Mouse (Mus musculus) testis, adult 2 months (tissue): Measurements from ENCODE around the gene Abcb6. TPM values are rescaled to one million over a fixed set of nuclear protein-coding genes. Genes with fewer than 3 reads are reported as not detected.

ENCODE experiments used
- H3K27ac ChIP-seq: fragments of 200-500 bp; 2 replicates; pipeline ENCODE4 v1.5.1; 2012; ENCODE audit warnings: low read depth, low read length; ENCODE audit not compliant: control insufficient read depth, insufficient read depth
- H3K27me3 ChIP-seq: fragments of 200-500 bp; 2 replicates; pipeline ENCODE4 v1.6.1; 2012; ENCODE audit warnings: mild to moderate bottlenecking, low read length, moderate library complexity; ENCODE audit not compliant: control insufficient read depth, insufficient read depth
- H3K36me3 ChIP-seq: fragments of 200-500 bp; 2 replicates; pipeline ENCODE4 v1.6.1; 2012; ENCODE audit warnings: mild to moderate bottlenecking, low read length; ENCODE audit not compliant: control insufficient read depth, insufficient read depth
- H3K4me1 ChIP-seq: fragments of 200-500 bp; 2 replicates; pipeline ENCODE4 v1.6.1; 2012; ENCODE audit warnings: low read length; ENCODE audit not compliant: control insufficient read depth, insufficient read depth
- H3K4me3 ChIP-seq: fragments of 200-500 bp; 2 replicates; pipeline ENCODE4 v1.5.1; 2012; ENCODE audit warnings: low read depth, mild to moderate bottlenecking, low read length, moderate library complexity, mixed read lengths; ENCODE audit not compliant: control insufficient read depth
- CTCF ChIP-seq: fragments of 200-500 bp; IDR thresholded peaks from 2 replicates; pipeline ENCODE4 v1.5.1; 2012; ENCODE audit warnings: low read depth, mild to moderate bottlenecking, inconsistent platforms, low read length, moderate library complexity; ENCODE audit not compliant: control insufficient read depth, insufficient read depth, insufficient replicate concordance
- POLR2A ChIP-seq: fragments of 200-500 bp; IDR thresholded peaks from 2 replicates; pipeline ENCODE4 v1.6.1; 2012; ENCODE audit warnings: low read depth, mild to moderate bottlenecking, inconsistent platforms, low read length, moderate library complexity; ENCODE audit not compliant: control insufficient read depth
- polyA plus RNA-seq: library from polyadenylated mRNA; depleted of rRNA; stranded (reverse); fragments of >200 nt; gene quantifications from 2 replicates; pipeline ENCODE4 v1.2.3, GENCODE M21; 2012

The Abcb6 gene
- polyA plus RNA-seq, 1 experiment = 34.2 TPM

DNA sequence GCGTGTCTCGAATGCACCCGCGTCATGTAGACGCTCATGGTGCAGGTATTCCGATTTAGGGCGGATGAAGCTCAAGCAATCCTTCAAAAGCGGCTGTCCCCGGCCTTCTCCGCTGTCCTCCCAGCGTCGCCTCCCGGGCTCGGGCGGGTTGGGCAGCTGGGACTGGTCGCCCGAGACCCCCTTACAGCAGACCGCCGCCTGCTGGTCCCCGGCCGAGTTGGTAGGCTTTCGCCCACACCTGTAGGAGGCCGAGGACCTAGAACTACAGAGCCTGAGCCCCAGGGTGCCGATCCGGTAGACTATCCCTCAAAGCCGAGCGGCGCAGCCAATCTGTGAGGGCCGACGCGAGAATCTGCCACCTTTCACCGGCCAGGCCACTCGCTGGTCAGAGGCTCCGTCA lies 39.3 kb upstream of the Abcb6 start, which contains the start of gene Tuba4a:
Tuba4a (minus strand) TSS at position 335 of the 400 bp plus-strand sequence.
- peak within 1 kb of the TSS; percentile 82 for H3K4me3 ChIP-seq
- no peak within 1 kb of the TSS for H3K27ac ChIP-seq
- peaks cover 4% of the 10 kb centered on the region for H3K27me3 ChIP-seq
- TF ChIP-seq CTCF = no peak
- TF ChIP-seq POLR2A = no peak
- H3K4me1 ChIP-seq = peaks cover 18% of the 10 kb centered on the region
- no peaks in the 10 kb centered on the region for H3K36me3 ChIP-seq

- Histone ChIP-seq H3K27me3 (peaks cover 4% of the 10 kb centered on the region), H3K4me3 (peak overlapping the region; percentile 82), H3K27ac (no peak overlapping the region), H3K4me1 (peaks cover 18% of the 10 kb centered on the region), H3K36me3 (no peaks in the 10 kb centered on the region)
- TF ChIP-seq CTCF (no peak), POLR2A (peak; percentile 63; the same call in 1 of the 2 replicates)
These were observed 38.9 kb upstream of the Abcb6 start for GRCm38 (mm10) chr1:75219078-75219477.

DNA sequence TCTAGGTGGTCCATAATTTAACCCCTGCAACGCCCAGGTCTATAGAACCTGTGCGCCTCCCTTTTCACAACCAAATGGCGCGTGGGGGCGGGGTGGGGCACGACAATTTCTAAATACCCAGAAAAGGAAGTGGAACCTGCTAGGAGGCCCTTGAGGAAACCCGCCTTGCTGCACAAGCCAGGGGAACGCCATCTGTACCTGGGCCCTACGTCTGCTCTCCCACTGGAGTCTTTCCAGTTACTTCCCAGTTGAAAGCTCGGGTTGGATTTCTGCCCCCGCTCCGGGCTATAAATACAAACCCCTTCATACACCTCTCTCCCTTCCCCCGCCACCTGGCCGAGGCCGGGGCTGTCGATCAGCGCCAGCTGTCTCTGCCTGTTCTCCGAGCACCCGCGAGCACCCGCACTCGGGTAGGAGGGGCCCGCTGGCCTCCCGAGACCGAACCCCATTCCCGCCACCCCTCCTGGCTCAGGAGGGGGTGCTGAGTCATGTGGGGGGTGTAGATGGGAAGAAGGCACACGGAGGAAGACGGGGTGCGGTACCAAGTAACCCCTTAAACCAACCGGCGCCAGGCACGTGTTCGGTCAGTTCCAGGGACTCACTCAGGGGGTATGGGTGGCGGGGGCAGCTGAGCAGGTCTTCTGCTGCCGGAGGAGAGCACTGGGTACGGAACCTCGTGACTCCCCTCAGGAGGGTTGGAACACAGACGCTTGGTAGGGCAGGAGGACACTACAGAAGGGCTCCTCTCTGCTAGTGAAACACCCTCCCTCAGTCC lies 38.2 kb upstream of the Abcb6 start:
- Histone ChIP-seq H3K36me3 (no peaks in the 10 kb centered on the region), H3K27me3 (peaks cover 4% of the 10 kb centered on the region), H3K4me3 (peak overlapping the region; percentile 82), H3K4me1 (peaks cover 18% of the 10 kb centered on the region), H3K27ac (no peak overlapping the region)
- TF ChIP-seq CTCF = no peak
- TF ChIP-seq POLR2A = no peak

- TF ChIP-seq CTCF (no peak), POLR2A (no peak)
- H3K4me3 ChIP-seq = peak overlapping the region; percentile 82
- peaks cover 4% of the 10 kb centered on the region for H3K27me3 ChIP-seq
- H3K36me3 ChIP-seq = no peaks in the 10 kb centered on the region
- H3K27ac ChIP-seq = no peak overlapping the region
- H3K4me1 ChIP-seq = peaks cover 18% of the 10 kb centered on the region
These were observed 37.7 kb upstream of the Abcb6 start for GRCm38 (mm10) chr1:75217893-75218226.

GRCm38 (mm10) chr1:75216797-75217585 lies 36.8 kb upstream of the Abcb6 start:
- Histone ChIP-seq H3K27ac (no peak overlapping the region), H3K36me3 (no peaks in the 10 kb centered on the region; the same call in 1 of the 2 replicates), H3K27me3 (peaks cover 4% of the 10 kb centered on the region), H3K4me1 (peaks cover 19% of the 10 kb centered on the region), H3K4me3 (peak overlapping the region; percentile 82)
- TF ChIP-seq POLR2A (no peak), CTCF (no peak)

DNA sequence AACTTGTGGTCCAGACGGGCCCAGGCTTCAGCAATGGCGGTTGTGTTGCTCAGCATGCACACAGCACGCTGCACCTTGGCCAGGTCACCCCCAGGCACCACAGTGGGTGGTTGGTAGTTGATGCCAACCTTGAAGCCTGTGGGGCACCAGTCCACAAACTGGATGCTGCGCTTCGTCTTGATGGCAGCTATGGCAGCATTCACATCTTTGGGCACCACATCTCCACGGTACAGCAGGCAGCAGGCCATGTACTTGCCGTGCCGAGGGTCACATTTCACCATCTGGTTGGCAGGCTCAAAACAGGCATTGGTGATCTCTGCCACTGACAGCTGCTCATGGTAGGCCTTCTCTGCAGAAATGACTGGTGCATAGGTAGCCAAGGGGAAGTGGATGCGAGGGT lies 35.6 kb upstream of the Abcb6 start:
- Histone ChIP-seq H3K36me3 (no peaks in the 10 kb centered on the region; the same call in 1 of the 2 replicates), H3K4me3 (no peak overlapping the region), H3K4me1 (peaks cover 23% of the 10 kb centered on the region), H3K27ac (no peak overlapping the region), H3K27me3 (peaks cover 4% of the 10 kb centered on the region)
- TF ChIP-seq CTCF (no peak), POLR2A (no peak)

- no peak for TF ChIP-seq POLR2A
- no peak for TF ChIP-seq CTCF
- H3K4me3 ChIP-seq = no peak overlapping the region
- H3K4me1 ChIP-seq = peaks cover 23% of the 10 kb centered on the region
- no peak overlapping the region for H3K27ac ChIP-seq
- H3K27me3 ChIP-seq = peaks cover 4% of the 10 kb centered on the region
- no peaks in the 10 kb centered on the region; the same call in 1 of the 2 replicates for H3K36me3 ChIP-seq
These were observed 34.7 kb upstream of the Abcb6 start for GRCm38 (mm10) chr1:75214886-75215285.
